Mouse (Mus musculus) stomach, postnatal 0 days (tissue): ENCODE measurements around the gene Cfc1. TPM values are rescaled to one million over a fixed set of nuclear protein-coding genes. Genes with fewer than 3 reads are reported as not detected.

Experiments
- ATAC-seq: fragments of 200-750 bp; cut with Nextera tagmentation; 2 replicates; pipeline ENCODE4 v1.8.0; 2017; ENCODE audit not compliant: low FRiP score, low TSS enrichment
- DNase-seq: peaks from one replicate; pipeline ENCODE4 v3.0.0-alpha.2; 2016; ENCODE audit warnings: low spot score
- H3K27ac ChIP-seq: fragments of 300-500 bp; sonication (generic); replicated peaks from 2 replicates; pipeline ENCODE4 v1.5.1; 2014; ENCODE audit warnings: mild to moderate bottlenecking, control low read depth
- H3K27me3 ChIP-seq: fragments of 300-500 bp; sonication (generic); 2 replicates; pipeline ENCODE4 v1.6.1; 2014; ENCODE audit warnings: low read length; ENCODE audit not compliant: control insufficient read depth, insufficient read depth
- H3K36me3 ChIP-seq: fragments of 300-500 bp; sonication (generic); 2 replicates; pipeline ENCODE4 v1.6.1; 2014; ENCODE audit warnings: low read length, mixed read lengths; ENCODE audit not compliant: control insufficient read depth, insufficient read depth
- H3K4me1 ChIP-seq: fragments of 300-500 bp; sonication (generic); replicated peaks from 2 replicates; pipeline ENCODE4 v1.6.1; 2014; ENCODE audit warnings: antibody characterized with exemption; ENCODE audit not compliant: control insufficient read depth, insufficient read depth
- H3K4me2 ChIP-seq: fragments of 300-500 bp; sonication (generic); replicated peaks from 2 replicates; pipeline ENCODE4 v1.6.1; 2014; ENCODE audit warnings: low read depth, mild to moderate bottlenecking, control low read depth, moderate library complexity
- H3K4me3 ChIP-seq: fragments of 300-500 bp; sonication (generic); 2 replicates; pipeline ENCODE4 v1.5.1; 2014; ENCODE audit warnings: low read depth, low read length, control low read depth
- H3K9ac ChIP-seq: fragments of 300-500 bp; sonication (generic); 2 replicates; pipeline ENCODE4 v1.6.1; 2014; ENCODE audit warnings: mild to moderate bottlenecking, low read length, control low read depth, mixed read lengths
- H3K9me3 ChIP-seq: fragments of 300-500 bp; sonication (generic); 2 replicates; pipeline ENCODE4 v1.6.1; 2016; ENCODE audit warnings: low read length; ENCODE audit not compliant: control insufficient read depth
- CTCF ChIP-seq: IDR thresholded peaks from 2 replicates; pipeline ENCODE4 v1.5.1; 2016; ENCODE audit warnings: antibody characterized with exemption, low read depth, mild to moderate bottlenecking, moderate library complexity
- EP300 ChIP-seq: optimal IDR thresholded peaks from 2 replicates; pipeline ENCODE3; 2016; ENCODE audit warnings: antibody characterized with exemption
- WGBS: fragments of 180-500 bp; shearing (Covaris S2); extraction: QIAGEN DNeasy Blood & Tissue Kit; methylation state at CpG from one replicate; pipeline ENCODE4 v1.1.7; 2014; 5-methylcytosine and 5-hydroxymethylcytosine counted together
- polyA plus RNA-seq: library from polyadenylated mRNA; unstranded; fragments of >200 nt; fragmentation: Nextera tagmentation; extraction: Ambion mirVana; gene quantifications from 2 replicates; pipeline ENCODE4 v1.2.1, GENCODE M21; 2015

Gene Cfc1
- polyA plus RNA-seq, 1 experiment from 2014 or later: 1.6 TPM

DNA sequence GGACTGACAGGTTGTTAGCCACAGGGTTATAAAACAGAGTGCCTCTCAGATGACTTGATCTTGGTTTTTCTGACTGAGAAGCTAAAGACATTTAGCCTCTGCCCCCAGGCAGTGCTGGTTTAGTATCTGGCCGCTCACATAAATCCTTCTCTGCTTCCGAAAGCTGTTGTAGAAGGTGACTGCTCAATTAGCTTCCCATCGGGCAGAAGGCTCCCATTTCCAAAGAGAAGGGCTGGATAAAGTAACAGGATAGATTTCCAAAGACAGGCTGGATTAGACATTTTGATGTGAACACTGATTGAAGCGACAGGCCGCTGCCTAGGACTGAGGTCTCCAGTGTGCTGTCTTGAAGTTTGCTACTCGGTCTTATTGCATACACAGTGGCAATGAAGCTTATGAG is 46.8 kb downstream of the Cfc1 start:
- H3K36me3 ChIP-seq: no peaks in the 10 kb centered on the region
- WGBS: 79% methylated on average over 6 of the region's 6 CpGs
- no peak overlapping the region for H3K27ac ChIP-seq
- ATAC-seq (no peak), DNase-seq (no peak)
- H3K4me2 ChIP-seq: no peak overlapping the region
- no peaks in the 10 kb centered on the region for H3K27me3 ChIP-seq
- 0 out of 2 replicates have a peak, but pooled peaks cover 2% of the 10 kb centered on the region for H3K4me1 ChIP-seq
- no peak overlapping the region for H3K4me3 ChIP-seq
- H3K9me3 ChIP-seq: no peaks in the 10 kb centered on the region
- H3K9ac ChIP-seq: no peak overlapping the region
- no peak for TF ChIP-seq CTCF
- no peak for TF ChIP-seq EP300

DNA sequence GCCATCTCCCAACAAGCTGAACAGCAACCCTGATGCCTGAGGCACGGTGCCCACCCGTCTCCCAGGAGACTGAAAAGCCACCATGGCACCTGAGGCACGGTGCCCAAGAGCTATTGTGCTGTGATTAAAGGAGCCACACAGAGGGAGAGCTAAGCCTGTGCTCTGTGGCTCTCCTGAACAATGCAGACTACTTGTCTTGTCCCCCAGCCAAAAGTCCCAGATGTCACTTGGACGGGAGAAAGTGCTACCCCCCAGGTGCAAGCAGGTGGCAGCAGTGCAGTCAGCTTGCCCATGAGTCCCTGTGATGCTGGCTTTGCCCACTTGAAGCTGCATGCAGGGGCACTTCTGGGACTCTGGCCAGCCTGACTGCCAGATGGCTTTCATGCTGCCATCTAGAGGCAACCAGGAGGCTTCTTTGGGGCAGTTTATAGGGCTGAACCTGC is 48.4 kb downstream of the Cfc1 start:
- Histone ChIP-seq H3K27ac (no peak overlapping the region), H3K4me2 (no peak overlapping the region), H3K27me3 (no peaks in the 10 kb centered on the region), H3K9me3 (no peaks in the 10 kb centered on the region), H3K4me1 (0 out of 2 replicates have a peak, but pooled peaks cover 2% of the 10 kb centered on the region), H3K36me3 (no peaks in the 10 kb centered on the region), H3K4me3 (no peak overlapping the region), H3K9ac (no peak overlapping the region)
- 27% methylated on average over 4 of the region's 4 CpGs for WGBS
- TF ChIP-seq EP300 (no peak), CTCF (peak; percentile 37)
- ATAC-seq (no peak), DNase-seq (no peak)

GRCm38 (mm10) chr1:34584736-34585135 is 49.3 kb downstream of the Cfc1 start:
- Histone ChIP-seq H3K27me3 (no peaks in the 10 kb centered on the region), H3K4me3 (no peak overlapping the region), H3K4me2 (no peak overlapping the region), H3K27ac (no peak overlapping the region), H3K4me1 (no peaks in the 10 kb centered on the region), H3K9ac (no peak overlapping the region), H3K36me3 (no peaks in the 10 kb centered on the region), H3K9me3 (no peaks in the 10 kb centered on the region)
- DNase-seq (no peak), ATAC-seq (no peak)
- TF ChIP-seq EP300 (no peak), CTCF (no peak)
- 77% methylated on average over 4 of the region's 4 CpGs for WGBS

DNA sequence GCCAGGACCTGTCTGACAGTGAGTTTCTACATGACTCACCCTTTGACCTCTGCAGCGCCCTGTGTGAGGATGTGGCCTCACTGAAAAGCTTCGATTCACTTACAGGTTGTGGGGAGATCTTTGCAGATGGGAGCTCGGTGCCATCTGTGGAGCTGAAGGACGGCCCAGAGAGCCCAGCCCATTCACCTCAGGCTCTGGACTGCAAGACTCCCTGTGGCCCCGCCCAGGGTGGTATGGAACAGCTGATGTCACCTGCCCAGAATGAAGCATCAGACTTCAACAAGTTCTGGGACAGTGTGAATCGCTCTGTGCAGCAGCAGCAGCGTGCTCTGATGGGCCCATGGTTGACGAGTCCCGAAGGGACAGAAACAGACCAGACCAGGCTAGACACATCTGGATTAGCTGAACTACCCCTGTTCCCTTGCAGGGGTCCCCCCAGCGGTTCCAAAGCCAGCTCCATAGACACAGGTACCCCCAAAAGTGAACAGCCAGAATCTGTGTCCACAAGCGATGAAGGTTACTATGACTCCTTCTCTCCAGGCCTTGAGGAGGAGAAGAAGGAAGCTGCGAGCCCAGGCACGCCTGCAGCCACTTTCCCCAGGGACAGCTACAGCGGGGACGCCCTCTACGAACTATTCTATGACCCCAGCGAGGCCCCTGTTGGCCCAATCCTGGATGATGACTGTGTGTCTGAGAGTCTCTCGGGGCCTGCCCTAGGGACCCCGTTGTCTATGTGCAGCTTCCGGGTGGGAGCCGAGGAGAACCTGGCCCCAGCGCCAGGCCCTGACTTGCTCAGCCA is 52.0 kb downstream of the Cfc1 start:
- 72% methylated on average over 22 of the region's 22 CpGs for WGBS
- Histone ChIP-seq H3K9ac (no peak overlapping the region), H3K27me3 (no peaks in the 10 kb centered on the region), H3K27ac (no peak overlapping the region), H3K4me1 (no peaks in the 10 kb centered on the region), H3K9me3 (no peaks in the 10 kb centered on the region), H3K4me3 (no peak overlapping the region), H3K36me3 (no peaks in the 10 kb centered on the region), H3K4me2 (no peak overlapping the region)
- ATAC-seq (peak; percentile 38; the same call in 1 of the 2 replicates), DNase-seq (no peak)
- no peak for TF ChIP-seq CTCF
- no peak for TF ChIP-seq EP300

Other genes with a start within 250 kb of the Cfc1 start
- gene Ccdc115, start 96.0 kb upstream of the Cfc1 start, polyA plus RNA-seq: 37.1 and 39.3 TPM in 2 replicates
- gene Imp4, start 95.8 kb upstream of the Cfc1 start, polyA plus RNA-seq: 52.3 and 52.9 TPM in 2 replicates
- 26.9 and 29.4 TPM in 2 replicates for gene Ptpn18, start 75.9 kb upstream of the Cfc1 start, polyA plus RNA-seq
- gene Prss39, start 37.2 kb upstream of the Cfc1 start, polyA plus RNA-seq: not detected in 2 replicates
- gene Prss40, start 25.3 kb downstream of the Cfc1 start, polyA plus RNA-seq: 0.11 TPM in 1 of 2 replicates, not detected in the other
- 0.21 and 0.36 TPM in 2 replicates for gene Amer3, start 44.0 kb downstream of the Cfc1 start, polyA plus RNA-seq